Mouse (Mus musculus): Measurements from ENCODE around the gene Topors. TPM values are rescaled to one million over a fixed set of nuclear protein-coding genes. Genes with fewer than 3 reads are reported as not detected.

Gene Topors
- polyA plus RNA-seq, 1 experiment from 2014 or later, result 58.1 TPM

GRCm38 (mm10) chr4:40243006-40243405 is 26.6 kb downstream of the Topors start:
- no peaks in the 10 kb centered on the region for H3K9me3 ChIP-seq (replicated peaks; ENCODE audit: control insufficient read depth, low read length)
- 83% methylated on average over 4 of the region's 4 CpGs for WGBS
- no peak for ATAC-seq (replicated peaks; ENCODE audit: insufficient number of reproducible peaks, low FRiP score, low TSS enrichment, low read depth)

GRCm38 (mm10) chr4:40241928-40242327 is 27.7 kb downstream of the Topors start:
- Histone ChIP-seq H3K27me3 (ENCODE audit: control insufficient read depth, insufficient read depth, low read length) (no peaks in the 10 kb centered on the region), H3K36me3 (replicated peaks; ENCODE audit: control insufficient read depth, insufficient read depth, low read depth, low read length) (no peaks in the 10 kb centered on the region), H3K4me1 (ENCODE audit: control insufficient read depth, insufficient read depth, low read length) (no peaks in the 10 kb centered on the region; the same call in 1 of the 2 replicates), H3K27ac (replicated peaks; ENCODE audit: low read depth, low read length) (no peak overlapping the region), H3K9ac (replicated peaks; ENCODE audit: low read length) (no peak overlapping the region), H3K4me2 (ENCODE audit: low read depth, low read length) (no peak overlapping the region), H3K4me3 (ENCODE audit: low read depth, low read length) (no peak overlapping the region), H3K9me3 (replicated peaks; ENCODE audit: control insufficient read depth, low read length) (no peaks in the 10 kb centered on the region)
- 61% methylated on average over 6 of the region's 6 CpGs for WGBS
- DNase-seq (ENCODE audit: low spot score), result no peak
- ATAC-seq (replicated peaks; ENCODE audit: insufficient number of reproducible peaks, low FRiP score, low TSS enrichment, low read depth), result no peak

More at GRCm38 (mm10) chr4:40243006-40243405, 26.6 kb downstream of the Topors start:
- Histone ChIP-seq H3K4me2 (ENCODE audit: low read depth, low read length) (no peak overlapping the region), H3K27me3 (ENCODE audit: control insufficient read depth, insufficient read depth, low read length) (no peaks in the 10 kb centered on the region), H3K4me3 (ENCODE audit: low read depth, low read length) (no peak overlapping the region), H3K9ac (replicated peaks; ENCODE audit: low read length) (no peak overlapping the region), H3K27ac (replicated peaks; ENCODE audit: low read depth, low read length) (no peak overlapping the region), H3K4me1 (ENCODE audit: control insufficient read depth, insufficient read depth, low read length) (no peaks in the 10 kb centered on the region; the same call in 1 of the 2 replicates), H3K36me3 (replicated peaks; ENCODE audit: control insufficient read depth, insufficient read depth, low read depth, low read length) (no peaks in the 10 kb centered on the region)
- DNase-seq (ENCODE audit: low spot score), result no peak

- no peaks in the 10 kb centered on the region for H3K36me3 ChIP-seq (replicated peaks; ENCODE audit: control insufficient read depth, insufficient read depth, low read depth, low read length)
- H3K9me3 ChIP-seq (replicated peaks; ENCODE audit: control insufficient read depth, low read length), result no peaks in the 10 kb centered on the region
- H3K4me1 ChIP-seq (ENCODE audit: control insufficient read depth, insufficient read depth, low read length), result no peaks in the 10 kb centered on the region; the same call in 1 of the 2 replicates
- DNase-seq (ENCODE audit: low spot score), result no peak
- peak overlapping the region; percentile 46; the same call in 1 of the 2 replicates for H3K9ac ChIP-seq (replicated peaks; ENCODE audit: low read length)
- 51% methylated on average over 5 of the region's 5 CpGs for WGBS
- peak overlapping the region; percentile 85 for H3K4me2 ChIP-seq (ENCODE audit: low read depth, low read length)
- peak; percentile 45; the same call in 1 of the 2 replicates for ATAC-seq (replicated peaks; ENCODE audit: insufficient number of reproducible peaks, low FRiP score, low TSS enrichment, low read depth)
- H3K4me3 ChIP-seq (ENCODE audit: low read depth, low read length), result peak overlapping the region; percentile 44
- H3K27ac ChIP-seq (replicated peaks; ENCODE audit: low read depth, low read length), result no peak overlapping the region
- no peaks in the 10 kb centered on the region for H3K27me3 ChIP-seq (ENCODE audit: control insufficient read depth, insufficient read depth, low read length)
These were observed 29.3 kb downstream of the Topors start for GRCm38 (mm10) chr4:40240272-40240744.

GRCm38 (mm10) chr4:40239409-40240271 is 30.0 kb downstream of the Topors start, which contains the start of gene Ddx58:
TSS of gene Ddx58 (minus strand) at chr4:40239828.
- ATAC-seq (replicated peaks; ENCODE audit: insufficient number of reproducible peaks, low FRiP score, low TSS enrichment, low read depth), result peak; percentile 49
- 2% methylated on average over 34 of the region's 35 CpGs for WGBS
- H3K27ac ChIP-seq (replicated peaks; ENCODE audit: low read depth, low read length), result no peak within 1 kb of the TSS

GRCm38 (mm10) chr4:40238483-40239408 is 30.9 kb downstream of the Topors start:
- Histone ChIP-seq H3K27ac (replicated peaks; ENCODE audit: low read depth, low read length) (no peak overlapping the region), H3K4me2 (ENCODE audit: low read depth, low read length) (peak overlapping the region; percentile 85), H3K4me3 (ENCODE audit: low read depth, low read length) (peak overlapping the region; percentile 44), H3K9me3 (replicated peaks; ENCODE audit: control insufficient read depth, low read length) (no peaks in the 10 kb centered on the region), H3K27me3 (ENCODE audit: control insufficient read depth, insufficient read depth, low read length) (no peaks in the 10 kb centered on the region), H3K9ac (replicated peaks; ENCODE audit: low read length) (peak overlapping the region; percentile 46), H3K4me1 (ENCODE audit: control insufficient read depth, insufficient read depth, low read length) (no peaks in the 10 kb centered on the region; the same call in 1 of the 2 replicates), H3K36me3 (replicated peaks; ENCODE audit: control insufficient read depth, insufficient read depth, low read depth, low read length) (no peaks in the 10 kb centered on the region)
- DNase-seq (ENCODE audit: low spot score) (peak; percentile 45), ATAC-seq (replicated peaks; ENCODE audit: insufficient number of reproducible peaks, low FRiP score, low TSS enrichment, low read depth) (peak; percentile 44; the same call in 1 of the 2 replicates)
- WGBS, result under 1% methylated on average over 17 of the region's 17 CpGs

More at GRCm38 (mm10) chr4:40239409-40240271, 30.0 kb downstream of the Topors start, which contains the start of gene Ddx58:
- H3K9ac ChIP-seq (replicated peaks; ENCODE audit: low read length), result peak within 1 kb of the TSS; percentile 46
- peak; percentile 45 for DNase-seq (ENCODE audit: low spot score)
- H3K9me3 ChIP-seq (replicated peaks; ENCODE audit: control insufficient read depth, low read length), result no peaks in the 10 kb centered on the region
- no peaks in the 10 kb centered on the region; the same call in 1 of the 2 replicates for H3K4me1 ChIP-seq (ENCODE audit: control insufficient read depth, insufficient read depth, low read length)
- H3K4me3 ChIP-seq (ENCODE audit: low read depth, low read length), result peak within 1 kb of the TSS; percentile 44
- H3K27me3 ChIP-seq (ENCODE audit: control insufficient read depth, insufficient read depth, low read length), result no peaks in the 10 kb centered on the region
- no peaks in the 10 kb centered on the region for H3K36me3 ChIP-seq (replicated peaks; ENCODE audit: control insufficient read depth, insufficient read depth, low read depth, low read length)
- peak within 1 kb of the TSS; percentile 85 for H3K4me2 ChIP-seq (ENCODE audit: low read depth, low read length)

- ATAC-seq (replicated peaks; ENCODE audit: insufficient number of reproducible peaks, low FRiP score, low TSS enrichment, low read depth) (no peak), DNase-seq (ENCODE audit: low spot score) (no peak)
- H3K4me3 ChIP-seq (ENCODE audit: low read depth, low read length), result no peak overlapping the region
- H3K9ac ChIP-seq (replicated peaks; ENCODE audit: low read length), result no peak overlapping the region
- H3K36me3 ChIP-seq (replicated peaks; ENCODE audit: control insufficient read depth, insufficient read depth, low read depth, low read length), result no peaks in the 10 kb centered on the region
- H3K4me1 ChIP-seq (ENCODE audit: control insufficient read depth, insufficient read depth, low read length), result no peaks in the 10 kb centered on the region; the same call in 1 of the 2 replicates
- no peak overlapping the region for H3K27ac ChIP-seq (replicated peaks; ENCODE audit: low read depth, low read length)
- H3K27me3 ChIP-seq (ENCODE audit: control insufficient read depth, insufficient read depth, low read length), result no peaks in the 10 kb centered on the region
- WGBS, result 85% methylated on average over 4 of the region's 4 CpGs
- no peak overlapping the region for H3K4me2 ChIP-seq (ENCODE audit: low read depth, low read length)
- H3K9me3 ChIP-seq (replicated peaks; ENCODE audit: control insufficient read depth, low read length), result no peaks in the 10 kb centered on the region
These were observed 32.8 kb downstream of the Topors start for GRCm38 (mm10) chr4:40236829-40237228.

GRCm38 (mm10) chr4:40234256-40234655 is 35.4 kb downstream of the Topors start:
- Histone ChIP-seq H3K9ac (replicated peaks; ENCODE audit: low read length) (no peak overlapping the region), H3K4me3 (ENCODE audit: low read depth, low read length) (no peak overlapping the region), H3K9me3 (replicated peaks; ENCODE audit: control insufficient read depth, low read length) (no peaks in the 10 kb centered on the region), H3K4me2 (ENCODE audit: low read depth, low read length) (no peak overlapping the region), H3K36me3 (replicated peaks; ENCODE audit: control insufficient read depth, insufficient read depth, low read depth, low read length) (no peaks in the 10 kb centered on the region), H3K27me3 (ENCODE audit: control insufficient read depth, insufficient read depth, low read length) (no peaks in the 10 kb centered on the region), H3K27ac (replicated peaks; ENCODE audit: low read depth, low read length) (no peak overlapping the region), H3K4me1 (ENCODE audit: control insufficient read depth, insufficient read depth, low read length) (no peaks in the 10 kb centered on the region)
- 85% methylated on average over 5 of the region's 6 CpGs for WGBS
- ATAC-seq (replicated peaks; ENCODE audit: insufficient number of reproducible peaks, low FRiP score, low TSS enrichment, low read depth), result no peak
- no peak for DNase-seq (ENCODE audit: low spot score)
